Mouse (Mus musculus): ENCODE measurements around the gene Gsk3b.
"Not testable (repeated sequence)": the region's sequence is repeated elsewhere in the genome, so short reads cannot be mapped to it uniquely, and the experiment has no call there.

The Gsk3b gene

GRCm38 (mm10) chr16:38189952-38190351 lies 101.2 kb downstream of the Gsk3b start:
- DNase-seq (ENCODE audit: low spot score), result no peak

- DNase-seq (ENCODE audit: low spot score), result no peak
Measured at GRCm38 (mm10) chr16:38190531-38190930, 101.7 kb downstream of the Gsk3b start.

- no peak for DNase-seq (ENCODE audit: low spot score)
Measured at GRCm38 (mm10) chr16:38191460-38191859, 102.7 kb downstream of the Gsk3b start.

GRCm38 (mm10) chr16:38192640-38193039 lies 103.8 kb downstream of the Gsk3b start:
- DNase-seq (ENCODE audit: low spot score), result no peak

- DNase-seq (ENCODE audit: low spot score), result peak; percentile 72
Measured at GRCm38 (mm10) chr16:38197299-38197698, 108.5 kb downstream of the Gsk3b start.

GRCm38 (mm10) chr16:38205272-38205671 lies 116.5 kb downstream of the Gsk3b start:
- DNase-seq (ENCODE audit: low spot score), result no peak

- DNase-seq (ENCODE audit: low spot score), result not testable (repeated sequence)
Measured at GRCm38 (mm10) chr16:38222491-38222890, 133.7 kb downstream of the Gsk3b start.

GRCm38 (mm10) chr16:38236936-38237585 lies 148.3 kb downstream of the Gsk3b start:
- DNase-seq (ENCODE audit: low spot score), result no peak

GRCm38 (mm10) chr16:38239729-38240128 lies 150.9 kb downstream of the Gsk3b start:
- DNase-seq (ENCODE audit: low spot score), result peak; percentile 55

GRCm38 (mm10) chr16:38240167-38240566 lies 151.4 kb downstream of the Gsk3b start:
- no peak for DNase-seq (ENCODE audit: low spot score)

GRCm38 (mm10) chr16:38244111-38244510 lies 155.3 kb downstream of the Gsk3b start:
- DNase-seq (ENCODE audit: low spot score), result no peak

GRCm38 (mm10) chr16:38245379-38245778 lies 156.6 kb downstream of the Gsk3b start:
- no peak for DNase-seq (ENCODE audit: low spot score)

GRCm38 (mm10) chr16:38245849-38246585 lies 157.2 kb downstream of the Gsk3b start:
- no peak for DNase-seq (ENCODE audit: low spot score)

- DNase-seq (ENCODE audit: low spot score), result peak; percentile 20
Measured at GRCm38 (mm10) chr16:38248331-38248961, 159.6 kb downstream of the Gsk3b start.

- DNase-seq (ENCODE audit: low spot score), result no peak
Measured at GRCm38 (mm10) chr16:38250467-38250866, 161.7 kb downstream of the Gsk3b start.

- no peak for DNase-seq (ENCODE audit: low spot score)
Measured at GRCm38 (mm10) chr16:38254001-38254400, 165.2 kb downstream of the Gsk3b start.

GRCm38 (mm10) chr16:38255107-38255506 lies 166.3 kb downstream of the Gsk3b start:
- DNase-seq (ENCODE audit: low spot score), result no peak

GRCm38 (mm10) chr16:38255927-38256326 lies 167.1 kb downstream of the Gsk3b start:
- no peak for DNase-seq (ENCODE audit: low spot score)

GRCm38 (mm10) chr16:38271601-38272000 lies 182.8 kb downstream of the Gsk3b start:
- DNase-seq (ENCODE audit: low spot score), result no peak

GRCm38 (mm10) chr16:38272483-38272882 lies 183.7 kb downstream of the Gsk3b start:
- DNase-seq (ENCODE audit: low spot score), result peak; percentile 5

GRCm38 (mm10) chr16:38274737-38275136 lies 185.9 kb downstream of the Gsk3b start:
- no peak for DNase-seq (ENCODE audit: low spot score)

GRCm38 (mm10) chr16:38279794-38280193 lies 191.0 kb downstream of the Gsk3b start:
- no peak for DNase-seq (ENCODE audit: low spot score)

- DNase-seq (ENCODE audit: low spot score), result no peak
Measured at GRCm38 (mm10) chr16:38280951-38281350, 192.2 kb downstream of the Gsk3b start.

Measured in embryo, embryonic 10.5 days (tissue).